Mouse (Mus musculus): Measurements from ENCODE around the gene Rad51ap2.

DNA sequence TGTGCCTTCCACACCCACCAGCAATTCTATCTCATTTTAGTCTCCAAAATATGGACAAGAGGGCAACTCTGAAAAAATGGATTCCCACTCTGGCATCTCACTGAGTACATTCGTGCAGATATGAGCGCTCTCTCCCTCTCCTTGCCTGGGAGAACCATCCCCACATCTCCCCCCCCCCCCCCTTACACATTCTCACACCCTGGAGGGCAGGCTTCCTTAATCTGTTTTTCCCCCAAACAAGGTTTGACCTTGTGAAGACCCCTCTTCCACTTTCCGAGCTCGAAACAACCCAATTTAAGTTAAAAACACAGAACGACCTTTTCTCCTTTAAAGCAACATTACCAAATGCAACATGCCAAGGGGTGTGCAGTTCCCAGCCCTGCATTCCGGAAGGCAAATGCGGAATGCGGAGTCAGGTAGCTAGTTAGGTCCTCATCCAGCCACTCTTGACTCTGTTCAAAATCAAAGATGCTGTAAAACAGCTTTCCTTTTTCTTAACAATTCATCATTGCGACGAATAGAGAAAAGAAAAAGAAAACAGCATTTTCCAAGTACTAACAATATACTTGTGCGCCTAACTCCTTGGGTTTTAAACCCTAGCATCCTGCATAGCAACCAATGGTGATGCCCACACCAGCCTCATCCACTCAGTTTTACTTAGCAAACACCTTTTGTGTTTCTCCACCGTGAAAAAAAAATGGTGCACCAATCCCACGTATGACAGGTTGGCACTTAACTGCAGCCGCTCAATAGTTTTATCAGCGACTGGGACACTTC, 20.4 kb upstream of the Rad51ap2 start:
- no peak for TF ChIP-seq CTCF (conservative IDR thresholded peaks at IDR 0.05 in 1 of 2, IDR thresholded peaks at IDR 0.05 in 1 of 2; ENCODE audit: low read depth in 2 of 2, low read length in 2 of 2)
- TF ChIP-seq POLR2AphosphoS2 (IDR thresholded peaks at IDR 0.05; ENCODE audit: low read depth, low read length) = no peak
- TF ChIP-seq EP300 (IDR thresholded peaks at IDR 0.05; ENCODE audit: low read length) = no peak
- no peak for TF ChIP-seq ETS1 (conservative IDR thresholded peaks at IDR 0.05; ENCODE audit: low read depth, low read length)
- TF ChIP-seq E2F4 (IDR thresholded peaks at IDR 0.05; ENCODE audit: insufficient replicate concordance, low read depth, low read length) = no peak
- TF ChIP-seq KAT2A (IDR thresholded peaks at IDR 0.05; ENCODE audit: insufficient replicate concordance, low read length) = no peak
- no peak for TF ChIP-seq CHD2 (IDR thresholded peaks at IDR 0.05; ENCODE audit: low read length)

All from CH12.LX (cell line).